Mouse (Mus musculus) stomach, postnatal 0 days (tissue): ENCODE measurements around the gene Slc29a3. TPM values are rescaled to one million over a fixed set of nuclear protein-coding genes. Genes with fewer than 3 reads are reported as not detected.

ENCODE experiments used
- ATAC-seq: fragments of 200-750 bp; cut with Nextera tagmentation; 2 replicates; pipeline ENCODE4 v1.8.0; 2017; ENCODE audit not compliant: low FRiP score, low TSS enrichment
- DNase-seq: peaks from one replicate; pipeline ENCODE4 v3.0.0-alpha.2; 2016; ENCODE audit warnings: low spot score
- H3K27ac ChIP-seq: fragments of 300-500 bp; sonication (generic); replicated peaks from 2 replicates; pipeline ENCODE4 v1.5.1; 2014; ENCODE audit warnings: mild to moderate bottlenecking, control low read depth
- H3K27me3 ChIP-seq: fragments of 300-500 bp; sonication (generic); 2 replicates; pipeline ENCODE4 v1.6.1; 2014; ENCODE audit warnings: low read length; ENCODE audit not compliant: control insufficient read depth, insufficient read depth
- H3K36me3 ChIP-seq: fragments of 300-500 bp; sonication (generic); 2 replicates; pipeline ENCODE4 v1.6.1; 2014; ENCODE audit warnings: low read length, mixed read lengths; ENCODE audit not compliant: control insufficient read depth, insufficient read depth
- H3K4me1 ChIP-seq: fragments of 300-500 bp; sonication (generic); replicated peaks from 2 replicates; pipeline ENCODE4 v1.6.1; 2014; ENCODE audit warnings: antibody characterized with exemption; ENCODE audit not compliant: control insufficient read depth, insufficient read depth
- H3K4me2 ChIP-seq: fragments of 300-500 bp; sonication (generic); replicated peaks from 2 replicates; pipeline ENCODE4 v1.6.1; 2014; ENCODE audit warnings: low read depth, mild to moderate bottlenecking, control low read depth, moderate library complexity
- H3K4me3 ChIP-seq: fragments of 300-500 bp; sonication (generic); 2 replicates; pipeline ENCODE4 v1.5.1; 2014; ENCODE audit warnings: low read depth, low read length, control low read depth
- H3K9ac ChIP-seq: fragments of 300-500 bp; sonication (generic); 2 replicates; pipeline ENCODE4 v1.6.1; 2014; ENCODE audit warnings: mild to moderate bottlenecking, low read length, control low read depth, mixed read lengths
- H3K9me3 ChIP-seq: fragments of 300-500 bp; sonication (generic); 2 replicates; pipeline ENCODE4 v1.6.1; 2016; ENCODE audit warnings: low read length; ENCODE audit not compliant: control insufficient read depth
- CTCF ChIP-seq: IDR thresholded peaks from 2 replicates; pipeline ENCODE4 v1.5.1; 2016; ENCODE audit warnings: antibody characterized with exemption, low read depth, mild to moderate bottlenecking, moderate library complexity
- EP300 ChIP-seq: optimal IDR thresholded peaks from 2 replicates; pipeline ENCODE3; 2016; ENCODE audit warnings: antibody characterized with exemption
- WGBS: fragments of 180-500 bp; shearing (Covaris S2); extraction: QIAGEN DNeasy Blood & Tissue Kit; methylation state at CpG from one replicate; pipeline ENCODE4 v1.1.7; 2014; 5-methylcytosine and 5-hydroxymethylcytosine counted together
- polyA plus RNA-seq: library from polyadenylated mRNA; unstranded; fragments of >200 nt; fragmentation: Nextera tagmentation; extraction: Ambion mirVana; gene quantifications from 2 replicates; pipeline ENCODE4 v1.2.1, GENCODE M21; 2015

Slc29a3 gene
- polyA plus RNA-seq, 1 experiment from 2014 or later: 5.8 TPM

DNA sequence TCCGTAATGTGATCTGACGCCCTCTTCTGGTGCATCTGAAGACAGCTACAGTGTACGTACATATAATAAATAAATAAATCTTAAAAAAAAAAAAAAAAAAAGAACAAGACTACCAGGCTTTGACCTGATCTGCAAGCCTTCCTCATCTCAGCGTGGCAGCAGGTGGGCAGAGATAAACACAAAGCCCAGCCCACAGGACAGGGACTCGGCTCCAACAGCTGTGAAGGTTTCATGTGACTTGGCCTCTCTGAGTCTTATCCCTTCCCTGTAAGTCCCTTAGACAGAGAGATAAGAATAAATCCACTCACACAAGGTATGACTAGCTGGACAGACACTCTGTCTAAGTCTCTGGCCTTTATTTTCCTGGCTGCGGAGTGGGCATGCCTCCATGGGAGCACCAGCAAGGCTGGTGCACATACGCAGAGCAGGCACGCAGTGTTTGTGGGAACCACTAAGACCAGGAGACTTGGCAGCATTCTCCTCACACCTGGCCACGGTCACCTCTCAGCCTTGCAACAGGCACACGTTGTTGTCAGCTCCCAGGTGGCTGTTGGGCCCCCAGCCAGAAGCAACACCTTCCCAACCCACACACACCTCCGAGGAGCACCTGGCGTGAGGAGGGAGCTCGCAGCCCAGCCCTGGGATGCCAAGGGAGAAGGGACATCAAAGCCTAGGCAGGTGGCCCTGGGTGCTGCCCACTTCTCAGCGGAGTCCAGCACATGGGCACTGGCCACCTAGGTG is 45.3 kb upstream of the Slc29a3 start:
- no peaks in the 10 kb centered on the region for H3K27me3 ChIP-seq
- peak; percentile 13; the same call in 1 of the 2 replicates for TF ChIP-seq CTCF
- no peak for TF ChIP-seq EP300
- no peak overlapping the region for H3K4me3 ChIP-seq
- no peaks in the 10 kb centered on the region for H3K36me3 ChIP-seq
- 69% methylated on average over 14 of the region's 14 CpGs for WGBS
- no peak overlapping the region for H3K4me2 ChIP-seq
- DNase-seq: no peak
- ATAC-seq: no peak
- no peak overlapping the region for H3K27ac ChIP-seq
- no peak overlapping the region for H3K9ac ChIP-seq
- H3K4me1 ChIP-seq: no peaks in the 10 kb centered on the region
- H3K9me3 ChIP-seq: no peaks in the 10 kb centered on the region

- ATAC-seq: peak; percentile 81
- DNase-seq: peak; percentile 59
- TF ChIP-seq CTCF (no peak), EP300 (no peak)
- Histone ChIP-seq H3K4me2 (no peak overlapping the region), H3K36me3 (no peaks in the 10 kb centered on the region), H3K4me1 (peaks cover 5% of the 10 kb centered on the region), H3K27ac (peak overlapping the region; percentile 56), H3K9me3 (no peaks in the 10 kb centered on the region), H3K9ac (no peak overlapping the region), H3K27me3 (no peaks in the 10 kb centered on the region), H3K4me3 (no peak overlapping the region)
- WGBS: 79% methylated on average over 7 of the region's 7 CpGs
Observed at GRCm38 (mm10) chr10:60796474-60796873, 43.9 kb upstream of the Slc29a3 start.

- no peaks in the 10 kb centered on the region for H3K27me3 ChIP-seq
- ATAC-seq: peak; percentile 80
- no peak for TF ChIP-seq EP300
- TF ChIP-seq CTCF: no peak
- no peaks in the 10 kb centered on the region for H3K9me3 ChIP-seq
- peak overlapping the region; percentile 56 for H3K27ac ChIP-seq
- peaks cover 5% of the 10 kb centered on the region for H3K4me1 ChIP-seq
- WGBS: 74% methylated on average over 5 of the region's 5 CpGs
- peak; percentile 53 for DNase-seq
- H3K4me2 ChIP-seq: no peak overlapping the region
- H3K9ac ChIP-seq: no peak overlapping the region
- no peaks in the 10 kb centered on the region for H3K36me3 ChIP-seq
- no peak overlapping the region for H3K4me3 ChIP-seq
Observed at GRCm38 (mm10) chr10:60796028-60796427, 43.4 kb upstream of the Slc29a3 start.

- Histone ChIP-seq H3K27ac (no peak overlapping the region), H3K9ac (no peak overlapping the region), H3K36me3 (no peaks in the 10 kb centered on the region), H3K27me3 (no peaks in the 10 kb centered on the region), H3K4me3 (no peak overlapping the region), H3K4me2 (no peak overlapping the region), H3K9me3 (no peaks in the 10 kb centered on the region), H3K4me1 (peaks cover 5% of the 10 kb centered on the region)
- DNase-seq (no peak), ATAC-seq (no peak)
- WGBS: 68% methylated on average over 8 of the region's 8 CpGs
- TF ChIP-seq CTCF (no peak), EP300 (no peak)
Observed at GRCm38 (mm10) chr10:60794792-60795191, 42.2 kb upstream of the Slc29a3 start.

- Histone ChIP-seq H3K36me3 (no peaks in the 10 kb centered on the region), H3K27me3 (no peaks in the 10 kb centered on the region), H3K9me3 (no peaks in the 10 kb centered on the region), H3K4me1 (peaks cover 5% of the 10 kb centered on the region), H3K9ac (no peak overlapping the region), H3K4me3 (no peak overlapping the region), H3K4me2 (no peak overlapping the region), H3K27ac (no peak overlapping the region)
- TF ChIP-seq CTCF: no peak
- no peak for TF ChIP-seq EP300
- ATAC-seq: no peak
- WGBS: 66% methylated on average over 11 of the region's 11 CpGs
- DNase-seq: no peak
Observed at GRCm38 (mm10) chr10:60794374-60794773, 41.8 kb upstream of the Slc29a3 start.

DNA sequence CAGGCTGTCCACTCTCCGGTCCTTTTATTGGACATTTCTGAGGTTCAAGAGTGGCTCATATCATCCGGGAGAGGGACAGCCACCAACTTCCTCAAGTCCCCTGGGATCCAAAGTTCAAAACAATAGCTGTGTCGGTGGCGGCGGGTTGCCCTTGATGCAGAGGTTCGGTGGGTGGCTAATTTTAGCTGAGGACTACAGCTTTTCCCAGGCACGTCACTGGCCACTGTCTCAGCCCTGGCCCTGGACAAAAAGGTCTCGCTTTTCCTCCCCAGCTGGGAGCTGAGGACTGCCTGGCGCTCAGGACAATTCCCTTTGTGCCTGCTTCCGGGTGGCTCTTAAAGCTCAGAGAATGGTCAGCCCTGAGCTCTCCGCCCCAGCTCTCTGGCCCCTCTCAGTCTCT is 40.2 kb upstream of the Slc29a3 start:
- H3K36me3 ChIP-seq: no peaks in the 10 kb centered on the region
- DNase-seq: no peak
- H3K9ac ChIP-seq: no peak overlapping the region
- no peaks in the 10 kb centered on the region for H3K9me3 ChIP-seq
- peaks cover 5% of the 10 kb centered on the region for H3K4me1 ChIP-seq
- no peak overlapping the region for H3K4me3 ChIP-seq
- H3K27ac ChIP-seq: no peak overlapping the region
- no peaks in the 10 kb centered on the region for H3K27me3 ChIP-seq
- no peak overlapping the region for H3K4me2 ChIP-seq
- no peak for ATAC-seq
- TF ChIP-seq EP300: no peak
- TF ChIP-seq CTCF: no peak
- 40% methylated on average over 11 of the region's 11 CpGs for WGBS
